Mouse (Mus musculus) ES-E14 (cell line): ENCODE data around the gene Man2b1.

Experiments
- CHD2 ChIP-seq: IDR thresholded peaks from 2 replicates; pipeline ENCODE4 v1.6.1; 2014; ENCODE audit warnings: mild to moderate bottlenecking, low read depth, low read length, inconsistent platforms
- MAFK ChIP-seq: IDR thresholded peaks from 2 replicates; pipeline ENCODE4 v1.6.1; 2014; ENCODE audit warnings: mild to moderate bottlenecking, low read depth, low read length, inconsistent platforms; ENCODE audit not compliant: insufficient read depth

- TF ChIP-seq MAFK (no peak), CHD2 (no peak)
These were observed 12.5 kb downstream of the Man2b1 start for GRCm38 (mm10) chr8:85095566-85095965.
